Mouse (Mus musculus): Measurements from ENCODE around the gene Slc6a6.

- no peak for TF ChIP-seq CTCF (IDR thresholded peaks at IDR 0.05; ENCODE audit: low read depth)
- no peak for TF ChIP-seq EP300 (IDR thresholded peaks at IDR 0.05; ENCODE audit: low read depth)
Observed at GRCm38 (mm10) chr6:91754845-91755244, 71.0 kb downstream of the Slc6a6 start.
